Mouse (Mus musculus) MEL (cell line): Measurements from ENCODE around the gene Tbc1d21. TPM values are rescaled to one million over a fixed set of nuclear protein-coding genes. Genes with fewer than 3 reads are reported as not detected.

Experiments
- DNase-seq: peaks from one replicate; pipeline ENCODE4 v3.0.0; 2011; ENCODE audit warnings: low read depth, low spot score
- H3K27ac ChIP-seq: 2 replicates; pipeline ENCODE4 v1.5.1; 2012; ENCODE audit warnings: low read depth, mild to moderate bottlenecking, control low read depth, low read length, moderate library complexity; ENCODE audit not compliant: control insufficient read depth
- H3K27me3 ChIP-seq, 2 experiments: fragments of 150-350 bp in 1 of 2; sonication (generic) in 1 of 2; 2 replicates each; pipeline ENCODE4 v1.6.1; 2012; ENCODE audit warnings: low read length in 2 of 2, mild to moderate bottlenecking in 2 of 2, improper control_type of control experiment in 1 of 2, moderate library complexity in 1 of 2; ENCODE audit not compliant: insufficient read depth in 2 of 2, control insufficient read depth in 1 of 2
- H3K36me3 ChIP-seq, 2 experiments: 2 replicates each; pipeline ENCODE4 v1.6.1; 2012 to 2014; ENCODE audit warnings: low read length in 2 of 2, improper control_type of control experiment in 1 of 2, inconsistent platforms in 1 of 2, mild to moderate bottlenecking in 1 of 2; ENCODE audit not compliant: insufficient read depth in 2 of 2, control insufficient read depth in 1 of 2
- H3K4me1 ChIP-seq, 2 experiments: fragments of 150-350 bp in 1 of 2; sonication (generic) in 1 of 2; 2 replicates each; pipeline ENCODE4 v1.6.1; 2012; ENCODE audit warnings: low read length in 2 of 2, improper control_type of control experiment in 1 of 2, mild to moderate bottlenecking in 1 of 2; ENCODE audit not compliant: insufficient read depth in 2 of 2, control insufficient read depth in 1 of 2
- H3K4me3 ChIP-seq, 2 experiments: fragments of 150-350 bp in 1 of 2; sonication (generic) in 1 of 2; 2 replicates each; pipeline ENCODE4 v1.5.1; 2012; ENCODE audit warnings: low read depth in 2 of 2, low read length in 2 of 2, mild to moderate bottlenecking in 2 of 2, moderate library complexity in 2 of 2, control low read depth in 1 of 2, improper control_type of control experiment in 1 of 2; ENCODE audit not compliant: control insufficient read depth in 1 of 2, insufficient read depth in 1 of 2
- H3K79me2 ChIP-seq: 2 replicates; pipeline ENCODE4 v1.6.1; 2012; ENCODE audit warnings: mild to moderate bottlenecking, low read length, moderate library complexity; ENCODE audit not compliant: control insufficient read depth, poor library complexity, insufficient read depth
- H3K9ac ChIP-seq: 2 replicates; pipeline ENCODE4 v1.6.1; 2012; ENCODE audit warnings: low read depth, mild to moderate bottlenecking, control low read depth, low read length, moderate library complexity; ENCODE audit not compliant: control insufficient read depth, poor library complexity, severe bottlenecking
- H3K9me3 ChIP-seq: fragments of 150-350 bp; sonication (generic); replicated peaks from 2 replicates; pipeline ENCODE4 v1.6.1; 2012; ENCODE audit warnings: mild to moderate bottlenecking, low read length, improper control_type of control experiment, moderate library complexity; ENCODE audit not compliant: insufficient read depth
- CHD2 ChIP-seq: IDR thresholded peaks from 2 replicates; pipeline ENCODE4 v1.6.1; 2011; ENCODE audit warnings: low read length, improper control_type of control experiment
- CTCF ChIP-seq, 3 experiments: IDR thresholded peaks in 2 of 3; conservative IDR thresholded peaks in 1 of 3; 2 replicates each; pipeline ENCODE4 v1.5.1; 2011 to 2012; ENCODE audit warnings: low read length in 3 of 3, low read depth in 2 of 3, mild to moderate bottlenecking in 2 of 3, improper control_type of control experiment in 1 of 3, inconsistent platforms in 1 of 3, mixed read lengths in 1 of 3, moderate library complexity in 1 of 3; ENCODE audit not compliant: control insufficient read depth in 1 of 3, insufficient read depth in 1 of 3, poor library complexity in 1 of 3, severe bottlenecking in 1 of 3
- ELF1 ChIP-seq: IDR thresholded peaks from 2 replicates; pipeline ENCODE4 v1.6.1; 2014; ENCODE audit warnings: low read depth, mild to moderate bottlenecking, inconsistent platforms, low read length, improper control_type of control experiment, moderate library complexity
- GABPA ChIP-seq: IDR thresholded peaks from 2 replicates; pipeline ENCODE4 v1.6.1; 2012; ENCODE audit warnings: low read depth, mild to moderate bottlenecking, inconsistent platforms, low read length, improper control_type of control experiment, moderate library complexity
- MAFK ChIP-seq: IDR thresholded peaks from 2 replicates; pipeline ENCODE4 v1.6.1; 2011; ENCODE audit warnings: low read depth, mild to moderate bottlenecking, low read length, improper control_type of control experiment, borderline replicate concordance
- MAZ ChIP-seq: IDR thresholded peaks from 2 replicates; pipeline ENCODE4 v1.6.1; 2012; ENCODE audit warnings: low read depth, mild to moderate bottlenecking, inconsistent platforms, low read length, improper control_type of control experiment
- MXI1 ChIP-seq: IDR thresholded peaks from 2 replicates; pipeline ENCODE4 v1.6.1; 2011; ENCODE audit warnings: mild to moderate bottlenecking, low read depth, low read length, improper control_type of control experiment
- NELFE ChIP-seq: IDR thresholded peaks from 2 replicates; pipeline ENCODE4 v1.6.1; 2011; ENCODE audit warnings: low read depth, low read length, improper control_type of control experiment
- NRF1 ChIP-seq: IDR thresholded peaks from 2 replicates; pipeline ENCODE4 v1.6.1; 2014; ENCODE audit warnings: low read depth, mild to moderate bottlenecking, inconsistent platforms, low read length, improper control_type of control experiment, moderate library complexity; ENCODE audit not compliant: poor library complexity, insufficient read depth, severe bottlenecking
- POLR2A ChIP-seq, 2 experiments: IDR thresholded peaks; 2 replicates each; pipeline ENCODE4 v1.6.1; 2011 to 2012; ENCODE audit warnings: low read length in 2 of 2, mild to moderate bottlenecking in 2 of 2, control low read depth in 1 of 2, improper control_type of control experiment in 1 of 2, low read depth in 1 of 2, moderate library complexity in 1 of 2; ENCODE audit not compliant: control insufficient read depth in 1 of 2, insufficient read depth in 1 of 2, poor library complexity in 1 of 2
- POLR2AphosphoS2 ChIP-seq: IDR thresholded peaks from 2 replicates; pipeline ENCODE4 v1.6.1; 2011; ENCODE audit warnings: low read length, improper control_type of control experiment
- RAD21 ChIP-seq: IDR thresholded peaks from 2 replicates; pipeline ENCODE4 v1.6.1; 2011; ENCODE audit warnings: mild to moderate bottlenecking, low read depth, low read length, improper control_type of control experiment
- RCOR1 ChIP-seq: IDR thresholded peaks from 2 replicates; pipeline ENCODE4 v1.6.1; 2012; ENCODE audit warnings: low read depth, mild to moderate bottlenecking, inconsistent platforms, low read length, improper control_type of control experiment
- SMC3 ChIP-seq: IDR thresholded peaks from 2 replicates; pipeline ENCODE4 v1.6.1; 2011; ENCODE audit warnings: low read depth, low read length, improper control_type of control experiment
- TBP ChIP-seq: IDR thresholded peaks from 2 replicates; pipeline ENCODE4 v1.8.0; 2011; ENCODE audit warnings: low read depth, low read length, improper control_type of control experiment
- UBTF ChIP-seq: IDR thresholded peaks from 2 replicates; pipeline ENCODE4 v1.6.1; 2012; ENCODE audit warnings: low read depth, mild to moderate bottlenecking, inconsistent platforms, low read length, improper control_type of control experiment, moderate library complexity, borderline replicate concordance; ENCODE audit not compliant: insufficient read depth
- USF1 ChIP-seq: IDR thresholded peaks from 2 replicates; pipeline ENCODE4 v1.6.1; 2014; ENCODE audit warnings: low read depth, mild to moderate bottlenecking, inconsistent platforms, low read length, improper control_type of control experiment, moderate library complexity
- USF2 ChIP-seq, 2 experiments: IDR thresholded peaks; 2 replicates each; pipeline ENCODE4 v1.6.1; 2011 to 2012; ENCODE audit warnings: improper control_type of control experiment in 2 of 2, low read length in 2 of 2, borderline replicate concordance in 1 of 2, inconsistent platforms in 1 of 2, low read depth in 1 of 2, mild to moderate bottlenecking in 1 of 2; ENCODE audit not compliant: insufficient read depth in 1 of 2
- ZC3H11A ChIP-seq: IDR thresholded peaks from 2 replicates; pipeline ENCODE4 v1.6.1; 2012; ENCODE audit warnings: low read depth, mild to moderate bottlenecking, inconsistent platforms, low read length, improper control_type of control experiment
- polyA plus RNA-seq, 2 experiments: library from polyadenylated mRNA; stranded (reverse) in 1 of 2; unstranded in 1 of 2; fragments of >175 nt in 1 of 2; fragments of >200 nt in 1 of 2; gene quantifications; 2 replicates each; pipeline versions ENCODE4 v1.2.1 to v1.2.4; 2012; ENCODE audit warnings: low replicate concordance in 2 of 2, low read depth in 1 of 2; ENCODE audit not compliant: insufficient read length in 2 of 2, insufficient read depth in 1 of 2, missing spikeins in 1 of 2
- total RNA-seq: library from RNA; depleted of rRNA; stranded (reverse); fragments of 300-350 nt; gene quantifications from 2 replicates; pipeline ENCODE4 v1.2.3, GENCODE M21; 2012

Tbc1d21 gene
- total and polyA plus RNA-seq, 3 experiments: 0.13 TPM; not detected in 2

GRCm38 (mm10) chr9:58336650-58337281, 33.5 kb downstream of the Tbc1d21 start (continued):
- TF ChIP-seq ELF1 (peak; percentile 8; the same call in 1 of the 2 replicates), USF1 (no peak)

DNA sequence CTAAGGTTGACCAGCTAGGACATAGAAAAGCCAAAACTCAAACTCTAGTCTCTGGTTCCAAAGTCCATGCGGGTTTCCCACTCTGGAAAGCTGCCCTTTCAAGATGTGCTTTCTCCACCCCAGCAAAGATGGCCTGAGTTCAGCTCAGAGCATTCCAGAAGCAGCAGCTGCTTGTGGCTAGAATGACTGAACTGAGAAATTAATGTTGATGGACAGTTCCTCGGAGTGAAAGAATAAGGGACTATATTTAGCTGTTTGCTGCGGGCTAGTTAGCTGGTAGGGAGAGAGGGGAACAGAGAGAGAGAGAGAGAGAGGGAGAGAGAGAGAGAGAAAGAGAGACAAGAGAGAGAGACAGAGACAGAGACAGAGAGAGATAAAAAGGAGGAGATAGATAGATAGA, 39.0 kb downstream of the Tbc1d21 start:
- H3K27me3 ChIP-seq: no peaks in the 10 kb centered on the region
- H3K4me3 ChIP-seq: no peak overlapping the region
- no peaks in the 10 kb centered on the region for H3K9me3 ChIP-seq
- H3K79me2 ChIP-seq: no peaks in the 10 kb centered on the region
- H3K9ac ChIP-seq: no peak overlapping the region
- DNase-seq: no peak
- no peak overlapping the region for H3K27ac ChIP-seq
- peaks cover 7 to 10% of the 10 kb centered on the region in 2 experiments for H3K4me1 ChIP-seq
- TF ChIP-seq RCOR1: no peak
- TF ChIP-seq, all 39 proteins: peak for 0
- H3K36me3 ChIP-seq: peaks cover 0 to 13% of the 10 kb centered on the region in 2 experiments; a peak in 2 of 4 replicates

- peaks cover 0 to 8% of the 10 kb centered on the region in 2 experiments; a peak in 2 of 4 replicates for H3K36me3 ChIP-seq
- H3K4me3 ChIP-seq: no peak overlapping the region
- peaks cover 3 to 10% of the 10 kb centered on the region in 2 experiments; a peak in 2 of 4 replicates for H3K4me1 ChIP-seq
- TF ChIP-seq CTCF (IDR thresholded peaks at IDR 0.05 in 2 of 3, conservative IDR thresholded peaks at IDR 0.05 in 1 of 3; ENCODE audit: control insufficient read depth in 1 of 3, insufficient read depth in 1 of 3, low read depth in 2 of 3, low read length in 3 of 3, poor library complexity in 1 of 3, severe bottlenecking in 1 of 3) (peak; percentile 88 to 98 (median 89)), RAD21 (peak; percentile 95), MAZ (no peak), POLR2AphosphoS2 (no peak), NRF1 (0 out of 2 replicates have a peak, but pooled peaks have one; percentile 13), NELFE (no peak), POLR2A (IDR thresholded peaks at IDR 0.05; ENCODE audit: control insufficient read depth in 1 of 2, insufficient read depth in 1 of 2, low read depth in 1 of 2, low read length in 2 of 2, poor library complexity in 1 of 2) (no peak), CHD2 (no peak), ZC3H11A (peak; percentile 87), SMC3 (peak; percentile 93)
- no peaks in the 10 kb centered on the region for H3K9me3 ChIP-seq
- H3K9ac ChIP-seq: no peak overlapping the region
- no peaks in the 10 kb centered on the region for H3K79me2 ChIP-seq
- DNase-seq: peak; percentile 76
- no peak overlapping the region for H3K27ac ChIP-seq
- no peaks in the 10 kb centered on the region for H3K27me3 ChIP-seq
Measured at GRCm38 (mm10) chr9:58330293-58330692, 40.0 kb downstream of the Tbc1d21 start.

GRCm38 (mm10) chr9:58327382-58327781, 42.9 kb downstream of the Tbc1d21 start:
- H3K9me3 ChIP-seq: no peaks in the 10 kb centered on the region
- H3K27ac ChIP-seq: no peak overlapping the region
- no peak overlapping the region for H3K9ac ChIP-seq
- H3K4me1 ChIP-seq: peaks cover 3 to 10% of the 10 kb centered on the region in 2 experiments; a peak in 2 of 4 replicates
- no peak for TF ChIP-seq CTCF (IDR thresholded peaks at IDR 0.05 in 2 of 3, conservative IDR thresholded peaks at IDR 0.05 in 1 of 3; ENCODE audit: control insufficient read depth in 1 of 3, insufficient read depth in 1 of 3, low read depth in 2 of 3, low read length in 3 of 3, poor library complexity in 1 of 3, severe bottlenecking in 1 of 3)
- no peak for TF ChIP-seq GABPA
- no peak for TF ChIP-seq TBP
- no peak for TF ChIP-seq NELFE
- no peak for TF ChIP-seq USF2 (IDR thresholded peaks at IDR 0.05; ENCODE audit: borderline replicate concordance in 1 of 2, insufficient read depth in 1 of 2, low read depth in 1 of 2, low read length in 2 of 2)
- no peak for TF ChIP-seq RAD21
- no peak for TF ChIP-seq UBTF
- TF ChIP-seq MAFK: no peak
- TF ChIP-seq MXI1: no peak
- no peak for TF ChIP-seq ZC3H11A
- H3K4me3 ChIP-seq: no peak overlapping the region
- H3K36me3 ChIP-seq: peaks cover 0 to 8% of the 10 kb centered on the region in 2 experiments; a peak in 2 of 4 replicates
- H3K79me2 ChIP-seq: no peaks in the 10 kb centered on the region
- no peaks in the 10 kb centered on the region for H3K27me3 ChIP-seq
- DNase-seq: no peak
